Mouse (Mus musculus) hematopoietic stem cell, adult 5-6 weeks (primary cell): Measurements from ENCODE around the gene Itpr2. TPM values are rescaled to one million over a fixed set of nuclear protein-coding genes. Genes with fewer than 3 reads are reported as not detected.

Experiments
- ATAC-seq, 2 experiments: fragments of 125-278 bp in 1 of 2; replicated peaks in 1 of 2; 2 replicates each; pipeline ENCODE4 v1.8.0; 2016 to 2017; ENCODE audit warnings: inconsistent platforms in 2 of 2, mild to moderate bottlenecking in 2 of 2, moderate number of reproducible peaks in 2 of 2, low read depth in 1 of 2, moderate TSS enrichment in 1 of 2; ENCODE audit not compliant: low FRiP score in 2 of 2, poor library complexity in 2 of 2, severe bottlenecking in 2 of 2, insufficient read depth in 1 of 2, low TSS enrichment in 1 of 2
- total RNA-seq: library from RNA; stranded (forward); fragments of 172-1452, 232-1000 nt; gene quantifications from 2 replicates; pipeline ENCODE4 v1.2.3, GENCODE M21; 2017

The Itpr2 gene
- total RNA-seq, 1 experiment from 2014 or later = 30.0 TPM

GRCm38 (mm10) chr6:146347568-146347967 lies 154.5 kb downstream of the Itpr2 start:
- no peak for ATAC-seq

- no peak for ATAC-seq
Observed at GRCm38 (mm10) chr6:146346545-146347195, 155.4 kb downstream of the Itpr2 start.

GRCm38 (mm10) chr6:146344732-146345131 lies 157.3 kb downstream of the Itpr2 start:
- no peak for ATAC-seq

- ATAC-seq = no peak
Observed at GRCm38 (mm10) chr6:146343671-146344384, 158.2 kb downstream of the Itpr2 start.

- no peak for ATAC-seq
Observed at GRCm38 (mm10) chr6:146342995-146343394, 159.0 kb downstream of the Itpr2 start.

- no peak for ATAC-seq
Observed at GRCm38 (mm10) chr6:146341934-146342333, 160.1 kb downstream of the Itpr2 start.

- no peak for ATAC-seq
Observed at GRCm38 (mm10) chr6:146341413-146341812, 160.6 kb downstream of the Itpr2 start.

- ATAC-seq = no peak
Observed at GRCm38 (mm10) chr6:146340951-146341350, 161.1 kb downstream of the Itpr2 start.

GRCm38 (mm10) chr6:146339779-146340178 lies 162.2 kb downstream of the Itpr2 start:
- ATAC-seq = peak; percentile 48 to 62; a peak in 2 of 4 replicates

GRCm38 (mm10) chr6:146337237-146337636 lies 164.8 kb downstream of the Itpr2 start:
- no peak for ATAC-seq

- no peak for ATAC-seq
Observed at GRCm38 (mm10) chr6:146335191-146335590, 166.8 kb downstream of the Itpr2 start.

GRCm38 (mm10) chr6:146333506-146333905 lies 168.5 kb downstream of the Itpr2 start:
- no peak for ATAC-seq

- no peak for ATAC-seq
Observed at GRCm38 (mm10) chr6:146331017-146331669, 170.9 kb downstream of the Itpr2 start.

GRCm38 (mm10) chr6:146329079-146329478 lies 172.9 kb downstream of the Itpr2 start:
- peak in 1 of 2 experiments; percentile 17; a peak in 1 of 4 replicates for ATAC-seq

GRCm38 (mm10) chr6:146326631-146327030 lies 175.4 kb downstream of the Itpr2 start:
- no peak for ATAC-seq

- ATAC-seq = no peak
Observed at GRCm38 (mm10) chr6:146324541-146325204, 177.3 kb downstream of the Itpr2 start.

GRCm38 (mm10) chr6:146322555-146322954 lies 179.5 kb downstream of the Itpr2 start:
- no peak for ATAC-seq

GRCm38 (mm10) chr6:146321951-146322350 lies 180.1 kb downstream of the Itpr2 start:
- no peak for ATAC-seq
